Mouse (Mus musculus) Patski (cell line): ENCODE results near the gene Atf6. TPM values are rescaled to one million over a fixed set of nuclear protein-coding genes. Genes with fewer than 3 reads are reported as not detected.

Experiments used
- ATAC-seq: fragments of 100-300 bp; one replicate; pipeline ENCODE4 v1.8.0; 2021
- CTCF ChIA-PET: fragments of 350-600 bp; sonication (Branson Sonifier 250); formaldehyde crosslinking; loops from one replicate; lab custom pipeline; 2022; ENCODE audit warnings: inconsistent platforms; lab: Charles Lee
- POLR2A ChIA-PET: fragments of 350-600 bp; sonication (Branson Sonifier 250); formaldehyde crosslinking; loops from one replicate; lab custom pipeline; 2022; ENCODE audit warnings: antibody characterized with exemption, inconsistent platforms; lab: Charles Lee
- DNase-seq: peaks from one replicate; pipeline ENCODE4 v3.0.0-alpha.2; 2011; ENCODE audit warnings: low read depth, low spot score
- H3K27me3 ChIP-seq: fragments of 371-371 bp; one replicate; pipeline ENCODE4 v1.5.1; 2021
- CTCF ChIP-seq: fragments of 100-300 bp; IDR thresholded peaks from one replicate; pipeline ENCODE4 v1.5.1; 2021
- in situ Hi-C: fragments of 300-500 bp; cut with MboI; formaldehyde crosslinking; loops from 3 replicates; pipeline ENCODE4 v1.11.1; 2018; ENCODE audit warnings: low pct_unique_long_range_greater_than_20kb, mixed read lengths
- polyA plus RNA-seq: library from polyadenylated mRNA; unstranded; gene quantifications from one replicate; pipeline ENCODE4 v1.2.3, GENCODE M21; 2021

Atf6 gene
- polyA plus RNA-seq, 1 experiment from 2014 or later = 51.2 TPM

- in situ Hi-C loops = no loop called here
- POLR2A ChIA-PET = interaction anchor here (2.3 kb wide), 1 partner anchor 13 kb away, joined by 6 read pairs; no protein-coding TSS in a partner anchor
- peak; percentile 20 for ATAC-seq
- CTCF ChIA-PET = interaction anchor here (1.0 to 1.3 kb wide), 4 partner anchors 8 to 26 kb away, joined by 3 to 5 read pairs (median 4); no protein-coding TSS in a partner anchor
- no peaks in the 10 kb centered on the region for H3K27me3 ChIP-seq
- DNase-seq = no peak
- no peak for TF ChIP-seq CTCF
Observed at GRCm38 (mm10) chr1:170866992-170867690, 430 bp downstream of the Atf6 start.

- H3K27me3 ChIP-seq = no peaks in the 10 kb centered on the region
- in situ Hi-C loops = no loop called here
- ChIA-PET POLR2A (no interaction called here), CTCF (interaction anchor here (0.9 kb wide), 1 partner anchor 10 kb away, joined by 3 read pairs; no protein-coding TSS in a partner anchor)
- DNase-seq = no peak
- ATAC-seq = no peak
- TF ChIP-seq CTCF = no peak
Observed at GRCm38 (mm10) chr1:170865406-170865805, 2.2 kb downstream of the Atf6 start.

GRCm38 (mm10) chr1:170864754-170865153, 2.8 kb downstream of the Atf6 start:
- ATAC-seq (no peak), DNase-seq (no peak)
- in situ Hi-C loops = no loop called here
- no peaks in the 10 kb centered on the region for H3K27me3 ChIP-seq
- no peak for TF ChIP-seq CTCF
- CTCF ChIA-PET = no interaction called here
- POLR2A ChIA-PET = no interaction called here

GRCm38 (mm10) chr1:170864234-170864633, 3.3 kb downstream of the Atf6 start:
- POLR2A ChIA-PET = no interaction called here
- in situ Hi-C loops = no loop called here
- TF ChIP-seq CTCF = no peak
- ATAC-seq (no peak), DNase-seq (no peak)
- H3K27me3 ChIP-seq = no peaks in the 10 kb centered on the region
- CTCF ChIA-PET = no interaction called here

- TF ChIP-seq CTCF = no peak
- ChIA-PET CTCF (no interaction called here), POLR2A (no interaction called here)
- no peaks in the 10 kb centered on the region for H3K27me3 ChIP-seq
- DNase-seq = no peak
- in situ Hi-C loops = no loop called here
- ATAC-seq = no peak
Observed at GRCm38 (mm10) chr1:170863033-170863432, 4.5 kb downstream of the Atf6 start.

- in situ Hi-C loops = no loop called here
- no peak for ATAC-seq
- POLR2A ChIA-PET = no interaction called here
Observed at GRCm38 (mm10) chr1:170862435-170862717, 5.2 kb downstream of the Atf6 start.

GRCm38 (mm10) chr1:170861671-170862434, 5.7 kb downstream of the Atf6 start:
- ATAC-seq (no peak), DNase-seq (no peak)
- H3K27me3 ChIP-seq = no peaks in the 10 kb centered on the region
- TF ChIP-seq CTCF = no peak
- ChIA-PET CTCF (interaction anchor here (1.3 to 1.4 kb wide), 2 partner anchors 23 to 34 kb away, joined by 4 read pairs; partner anchors contain the start of genes Dusp12 and Gm26620), POLR2A (no interaction called here)
- in situ Hi-C loops = no loop called here

More at GRCm38 (mm10) chr1:170862435-170862717, 5.2 kb downstream of the Atf6 start:
- no peak for DNase-seq
- CTCF ChIA-PET = interaction anchor here (1.3 to 1.4 kb wide), 2 partner anchors 23 to 33 kb away, joined by 4 read pairs; partner anchors contain the start of genes Dusp12 and Gm26620
- no peaks in the 10 kb centered on the region for H3K27me3 ChIP-seq
- TF ChIP-seq CTCF = no peak

- CTCF ChIA-PET = no interaction called here
- no peak for ATAC-seq
- no peaks in the 10 kb centered on the region for H3K27me3 ChIP-seq
Observed at GRCm38 (mm10) chr1:170858872-170859271, 8.7 kb downstream of the Atf6 start.

GRCm38 (mm10) chr1:170857369-170857768, 10.2 kb downstream of the Atf6 start:
- DNase-seq (no peak), ATAC-seq (no peak)
- CTCF ChIA-PET = no interaction called here
- POLR2A ChIA-PET = no interaction called here
- H3K27me3 ChIP-seq = no peaks in the 10 kb centered on the region
- TF ChIP-seq CTCF = no peak
- in situ Hi-C loops = no loop called here

More at GRCm38 (mm10) chr1:170858872-170859271, 8.7 kb downstream of the Atf6 start:
- in situ Hi-C loops = no loop called here
- POLR2A ChIA-PET = no interaction called here
- no peak for TF ChIP-seq CTCF
- no peak for DNase-seq

- no peak for DNase-seq
- ChIA-PET POLR2A (interaction anchor here (2.4 kb wide), 1 partner anchor 12 kb away, joined by 6 read pairs; the partner anchor contains the start of gene Atf6), CTCF (interaction anchor here (0.9 to 1.2 kb wide), 3 partner anchors 10 to 20 kb away, joined by 3 read pairs; no protein-coding TSS in a partner anchor)
- in situ Hi-C loops = no loop called here
- TF ChIP-seq CTCF = no peak
- no peaks in the 10 kb centered on the region for H3K27me3 ChIP-seq
- no peak for ATAC-seq
Observed at GRCm38 (mm10) chr1:170855056-170855760, 12.4 kb downstream of the Atf6 start.
